Mouse (Mus musculus) ovary, adult 2 months (tissue): ENCODE data around the gene Pfkp. TPM values are rescaled to one million over a fixed set of nuclear protein-coding genes. Genes with fewer than 3 reads are reported as not detected.

Experiments
- polyA plus RNA-seq: library from polyadenylated mRNA; depleted of rRNA; stranded (reverse); fragments of >200 nt; gene quantifications from 2 replicates; pipeline ENCODE4 v1.2.3, GENCODE M21; 2012; rRNA removed

Gene Pfkp
- 30.6 and 53.4 TPM in 2 replicates for polyA plus RNA-seq

DNA sequence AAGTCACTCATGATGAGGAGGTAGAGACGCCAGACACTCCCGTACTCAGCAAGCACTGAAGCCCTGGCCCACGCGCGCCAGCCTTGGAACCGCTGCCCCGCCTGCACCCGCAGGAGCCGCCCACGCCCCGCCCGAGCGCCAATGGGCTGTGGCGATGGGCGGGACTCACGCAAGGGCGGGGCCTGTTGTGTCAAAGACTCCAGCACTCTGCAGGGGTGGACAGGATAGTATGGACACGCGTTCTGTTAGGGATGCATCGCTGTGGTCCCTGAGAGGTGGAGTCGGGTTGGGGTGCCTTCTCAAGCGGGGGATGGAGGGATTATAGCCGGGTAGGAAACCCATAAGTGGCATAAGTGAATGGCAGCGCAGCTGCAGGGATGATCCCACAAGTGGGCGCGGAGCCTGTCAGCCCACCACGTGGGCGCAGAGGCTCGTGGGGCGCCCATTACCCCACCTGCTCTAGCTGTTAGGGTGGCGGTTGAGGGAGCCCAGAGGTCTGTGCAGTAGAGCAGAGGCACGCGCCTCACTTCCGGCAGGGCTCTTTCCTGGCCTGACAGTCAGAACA is at the start of gene Pfkp:
TSS of gene Pfkp (minus strand) at position 109 of the 565 bp plus-strand sequence.

Other genes with a start within 250 kb of the Pfkp start
- gene Pitrm1, start 100.6 kb downstream of the Pfkp start, polyA plus RNA-seq: 39.5 and 47.6 TPM in 2 replicates